9 mouse cellular contexts compared by ENCODE assay signal in genomic region chr4:138913141-138913787, GRCm38 (mm10). TPM values are rescaled to one million over a fixed set of nuclear protein-coding genes. Genes with fewer than 3 reads are reported as not detected.
DNase-seq lines count a peak whose midpoint lies in the region; ATAC-seq lines count a peak whose summit lies in the region.
"Had no signal": no experiment of that assay in that cellular context is flagged by ENCODE, and none has a peak within 500 bp of the region (broad histone marks: within the 10 kb centered on the region; RNA-seq: fewer than 3 reads in every experiment).

No protein-coding gene starts in this region.

- WGBS in embryonic facial prominence, embryonic 12.5 days: 1% methylated on average over 52 of the region's 52 CpGs
- WGBS in hindbrain, embryonic 13.5 days: under 1% methylated on average over 52 of the region's 52 CpGs
- WGBS in liver, embryonic 15.5 days (ENCODE audit: insufficient replicate concordance): under 1% methylated on average over 52 of the region's 52 CpGs
- WGBS in neural tube, embryonic 14.5 days: 2% methylated on average over 44 of the region's 52 CpGs

- H3K36me3 ChIP-seq in embryonic facial prominence, embryonic 12.5 days: peaks cover 4% of the 10 kb centered on the region; the same call in 1 of the 2 replicates
- peaks cover 13% of the 10 kb centered on the region for H3K36me3 ChIP-seq in hindbrain, embryonic 13.5 days
- 0 out of 2 replicates have a peak, but pooled peaks cover 8% of the 10 kb centered on the region for H3K36me3 ChIP-seq in liver, embryonic 15.5 days (replicated peaks)
- peaks cover 4% of the 10 kb centered on the region; the same call in 1 of the 2 replicates for H3K36me3 ChIP-seq in neural tube, embryonic 14.5 days (ENCODE audit: control insufficient read depth, insufficient read depth, low read length)

- no peaks in the 10 kb centered on the region for H3K9me3 ChIP-seq in embryonic facial prominence, embryonic 12.5 days
- no peaks in the 10 kb centered on the region for H3K9me3 ChIP-seq in hindbrain, embryonic 13.5 days
- H3K9me3 ChIP-seq in liver, embryonic 15.5 days (replicated peaks): no peaks in the 10 kb centered on the region
- H3K9me3 ChIP-seq in neural tube, embryonic 14.5 days (ENCODE audit: control insufficient read depth, low read length): no peaks in the 10 kb centered on the region

- H3K4me3 ChIP-seq in embryonic facial prominence, embryonic 12.5 days: peak overlapping the region; percentile 85
- peak overlapping the region; percentile 96 for H3K4me3 ChIP-seq in hindbrain, embryonic 13.5 days
- H3K4me3 ChIP-seq in liver, embryonic 15.5 days (replicated peaks): peak overlapping the region; percentile 78
- H3K4me3 ChIP-seq in neural tube, embryonic 14.5 days (ENCODE audit: low read depth, low read length): peak overlapping the region; percentile 70

- H3K27ac ChIP-seq in embryonic facial prominence, embryonic 12.5 days: no peak overlapping the region
- H3K27ac ChIP-seq in hindbrain, embryonic 13.5 days: peak overlapping the region; percentile 79
- H3K27ac ChIP-seq in liver, embryonic 15.5 days (replicated peaks): no peak overlapping the region; the same call in 1 of the 2 replicates
- peak overlapping the region; percentile 56; the same call in 1 of the 2 replicates for H3K27ac ChIP-seq in neural tube, embryonic 14.5 days (ENCODE audit: low read depth, low read length)

- 0 out of 2 replicates have a peak, but pooled peaks have one; percentile 4 for ATAC-seq in embryonic facial prominence, embryonic 12.5 days (ENCODE audit: insufficient number of reproducible peaks, insufficient read depth, low FRiP score, low TSS enrichment)
- ATAC-seq in hindbrain, embryonic 13.5 days (ENCODE audit: low FRiP score): peak; percentile 64
- ATAC-seq in liver, embryonic 15.5 days (ENCODE audit: insufficient read depth): peak; percentile 51
- ATAC-seq in neural tube, embryonic 14.5 days (ENCODE audit: low read depth): peak; percentile 52; the same call in 1 of the 2 replicates

- peak overlapping the region; percentile 80 for H3K4me2 ChIP-seq in embryonic facial prominence, embryonic 12.5 days (replicated peaks)
- H3K4me2 ChIP-seq in hindbrain, embryonic 13.5 days: peak overlapping the region; percentile 81
- H3K4me2 ChIP-seq in liver, embryonic 15.5 days: peak overlapping the region; percentile 97
- H3K4me2 ChIP-seq in neural tube, embryonic 14.5 days (ENCODE audit: low read depth, low read length): peak overlapping the region; percentile 78

- peaks cover 11% of the 10 kb centered on the region for H3K4me1 ChIP-seq in embryonic facial prominence, embryonic 12.5 days
- peaks cover 35% of the 10 kb centered on the region for H3K4me1 ChIP-seq in hindbrain, embryonic 13.5 days (replicated peaks)
- peaks cover 17% of the 10 kb centered on the region for H3K4me1 ChIP-seq in liver, embryonic 15.5 days (replicated peaks)
- peaks cover 13% of the 10 kb centered on the region for H3K4me1 ChIP-seq in neural tube, embryonic 14.5 days (ENCODE audit: control insufficient read depth, insufficient read depth, low read length)

- peak; percentile 65 for DNase-seq in adrenal gland, postnatal 14 days
- no peak for DNase-seq in adrenal gland, adult 8-10 months
- peak; percentile 12 for DNase-seq in 3T3-L1 (ENCODE audit: low read depth, low spot score)
- no peak for DNase-seq in natural killer cell, adult 2 months (ENCODE audit: low spot score in 2 of 2)

- H3K9ac ChIP-seq in embryonic facial prominence, embryonic 12.5 days: peak overlapping the region; percentile 91
- peak overlapping the region; percentile 95 for H3K9ac ChIP-seq in hindbrain, embryonic 13.5 days
- peak overlapping the region; percentile 75 for H3K9ac ChIP-seq in liver, embryonic 15.5 days
- H3K9ac ChIP-seq in neural tube, embryonic 14.5 days (replicated peaks; ENCODE audit: low read depth, low read length): peak overlapping the region; percentile 79

- no peaks in the 10 kb centered on the region for H3K27me3 ChIP-seq in embryonic facial prominence, embryonic 12.5 days
- H3K27me3 ChIP-seq in hindbrain, embryonic 13.5 days: no peaks in the 10 kb centered on the region
- peaks cover 4% of the 10 kb centered on the region; the same call in 1 of the 2 replicates for H3K27me3 ChIP-seq in liver, embryonic 15.5 days
- no peaks in the 10 kb centered on the region for H3K27me3 ChIP-seq in neural tube, embryonic 14.5 days (ENCODE audit: control insufficient read depth, insufficient read depth, low read length)

RNA-seq across cellular contexts. Expression of gene Otud3, which starts 0.5 kb away (rescaled TPM):
- 11.0 and 12.1 TPM in 2 replicates for total RNA-seq in adrenal gland, postnatal 14 days (2021)
- 10 to 100 TPM; 10.6 to 11.7 (median 11.3) TPM for total RNA-seq in adrenal gland, adult 8-10 months (2022)
- polyA plus RNA-seq in embryonic facial prominence, embryonic 12.5 days (2016; fragmentation: Nextera tagmentation; extraction: Ambion mirVana): 4.0 and 4.6 TPM in 2 replicates
- 2.5 and 3.5 TPM in 2 replicates for polyA plus RNA-seq in hindbrain, embryonic 13.5 days (2015; fragmentation: Nextera tagmentation; extraction: Ambion mirVana)
- 1.4 and 1.6 TPM in 2 replicates for polyA plus RNA-seq in liver, embryonic 15.5 days (2015; fragmentation: Nextera tagmentation; extraction: Ambion mirVana)
- 2.6 and 3.3 TPM in 2 replicates for polyA plus RNA-seq in neural tube, embryonic 14.5 days (2014; fragmentation: Nextera tagmentation; extraction: Ambion mirVana)

RNA-seq across cellular contexts. Expression of gene Pla2g2e, which starts 35.5 kb away (rescaled TPM):
- total RNA-seq in adrenal gland, postnatal 14 days (2021): 1.2 and 1.4 TPM in 2 replicates
- 1 to 10 TPM in 2 of 4 experiments, under 1 TPM in 2; 0.46 to 2.9 (median 0.86) TPM for total RNA-seq in adrenal gland, adult 8-10 months (2022)
- polyA plus RNA-seq in embryonic facial prominence, embryonic 12.5 days (2016; fragmentation: Nextera tagmentation; extraction: Ambion mirVana): not detected in 2 replicates
- polyA plus RNA-seq in hindbrain, embryonic 13.5 days (2015; fragmentation: Nextera tagmentation; extraction: Ambion mirVana): not detected in 2 replicates
- polyA plus RNA-seq in liver, embryonic 15.5 days (2015; fragmentation: Nextera tagmentation; extraction: Ambion mirVana): not detected in 2 replicates
- not detected in 2 replicates for polyA plus RNA-seq in neural tube, embryonic 14.5 days (2014; fragmentation: Nextera tagmentation; extraction: Ambion mirVana)
- total RNA-seq: hematopoietic stem cell, adult 5-6 weeks had no signal

RNA-seq across cellular contexts. Expression of gene Gm13030, which starts 39.5 kb away (rescaled TPM):
- total RNA-seq in adrenal gland, postnatal 14 days (2021): not detected in 2 replicates
- total RNA-seq in adrenal gland, adult 8-10 months (2022): not detected
- not detected in 2 replicates for polyA plus RNA-seq in embryonic facial prominence, embryonic 12.5 days (2016; fragmentation: Nextera tagmentation; extraction: Ambion mirVana)
- polyA plus RNA-seq in hindbrain, embryonic 13.5 days (2015; fragmentation: Nextera tagmentation; extraction: Ambion mirVana): not detected in 2 replicates
- not detected in 2 replicates for polyA plus RNA-seq in liver, embryonic 15.5 days (2015; fragmentation: Nextera tagmentation; extraction: Ambion mirVana)
- not detected in 2 replicates for polyA plus RNA-seq in neural tube, embryonic 14.5 days (2014; fragmentation: Nextera tagmentation; extraction: Ambion mirVana)
- total RNA-seq: hematopoietic stem cell, adult 5-6 weeks had no signal

RNA-seq across cellular contexts. Expression of gene Pla2g5, which starts 50.0 kb away (rescaled TPM):
- 9.2 and 13.2 TPM in 2 replicates for total RNA-seq in adrenal gland, postnatal 14 days (2021)
- 10 to 100 TPM; 13.3 to 43.8 (median 24.8) TPM for total RNA-seq in adrenal gland, adult 8-10 months (2022)
- polyA plus RNA-seq in embryonic facial prominence, embryonic 12.5 days (2016; fragmentation: Nextera tagmentation; extraction: Ambion mirVana): 0.82 and 0.84 TPM in 2 replicates
- polyA plus RNA-seq in hindbrain, embryonic 13.5 days (2015; fragmentation: Nextera tagmentation; extraction: Ambion mirVana): 0.25 and 0.49 TPM in 2 replicates
- polyA plus RNA-seq in liver, embryonic 15.5 days (2015; fragmentation: Nextera tagmentation; extraction: Ambion mirVana): 0.18 TPM in 1 of 2 replicates, not detected in the other
- polyA plus RNA-seq in neural tube, embryonic 14.5 days (2014; fragmentation: Nextera tagmentation; extraction: Ambion mirVana): 0.35 TPM in 1 of 2 replicates, not detected in the other
- total RNA-seq: hematopoietic stem cell, adult 5-6 weeks had no signal

RNA-seq across cellular contexts. Expression of gene Rnf186, which starts 53.6 kb away (rescaled TPM):
- total RNA-seq in adrenal gland, postnatal 14 days (2021): not detected in 2 replicates
- total RNA-seq in adrenal gland, adult 8-10 months (2022): not detected
- polyA plus RNA-seq in embryonic facial prominence, embryonic 12.5 days (2016; fragmentation: Nextera tagmentation; extraction: Ambion mirVana): not detected in 2 replicates
- polyA plus RNA-seq in hindbrain, embryonic 13.5 days (2015; fragmentation: Nextera tagmentation; extraction: Ambion mirVana): not detected in 2 replicates
- polyA plus RNA-seq in liver, embryonic 15.5 days (2015; fragmentation: Nextera tagmentation; extraction: Ambion mirVana): 0.33 and 0.82 TPM in 2 replicates
- not detected in 2 replicates for polyA plus RNA-seq in neural tube, embryonic 14.5 days (2014; fragmentation: Nextera tagmentation; extraction: Ambion mirVana)
- total RNA-seq: hematopoietic stem cell, adult 5-6 weeks had no signal

Comparison
In these comparisons a context has a peak if more than half of its experiments do, and no peak if none do; other contexts are left out.
1. DNase-seq: peak in adrenal gland, postnatal 14 days (single experiment) and 3T3-L1 (single experiment); none in adrenal gland, adult 8-10 months (single experiment) and natural killer cell, adult 2 months (0 of 2).
2. ATAC-seq: peak in every context shown above with its lines; median percentile 64 in hindbrain, embryonic 13.5 days; 52 in neural tube, embryonic 14.5 days; 51 in liver, embryonic 15.5 days; 4 in embryonic facial prominence, embryonic 12.5 days.
3. H3K27ac ChIP-seq: peak in hindbrain, embryonic 13.5 days (single experiment) and neural tube, embryonic 14.5 days (single experiment); none in embryonic facial prominence, embryonic 12.5 days (single experiment) and liver, embryonic 15.5 days (single experiment).
4. Peak in every context shown above with its lines, with median percentiles within 50 percentile points of each other: H3K4me2 ChIP-seq, H3K4me3 ChIP-seq and H3K9ac ChIP-seq.